Mouse (Mus musculus): ENCODE results near the gene Mymx.

Mymx gene

GRCm38 (mm10) chr17:45589844-45590243 lies 12.1 kb downstream of the Mymx start:
- DNase-seq (ENCODE audit: low read depth, low spot score), result no peak

GRCm38 (mm10) chr17:45589236-45589635 lies 12.7 kb downstream of the Mymx start:
- no peak for DNase-seq (ENCODE audit: low read depth, low spot score)

- no peak for DNase-seq (ENCODE audit: low read depth, low spot score)
These were observed 13.5 kb downstream of the Mymx start for GRCm38 (mm10) chr17:45588370-45588769.

GRCm38 (mm10) chr17:45586449-45586837 lies 15.5 kb downstream of the Mymx start:
- no peak for DNase-seq (ENCODE audit: low read depth, low spot score)

- no peak for DNase-seq (ENCODE audit: low read depth, low spot score)
These were observed 16.0 kb downstream of the Mymx start for GRCm38 (mm10) chr17:45585725-45586448.

DNA sequence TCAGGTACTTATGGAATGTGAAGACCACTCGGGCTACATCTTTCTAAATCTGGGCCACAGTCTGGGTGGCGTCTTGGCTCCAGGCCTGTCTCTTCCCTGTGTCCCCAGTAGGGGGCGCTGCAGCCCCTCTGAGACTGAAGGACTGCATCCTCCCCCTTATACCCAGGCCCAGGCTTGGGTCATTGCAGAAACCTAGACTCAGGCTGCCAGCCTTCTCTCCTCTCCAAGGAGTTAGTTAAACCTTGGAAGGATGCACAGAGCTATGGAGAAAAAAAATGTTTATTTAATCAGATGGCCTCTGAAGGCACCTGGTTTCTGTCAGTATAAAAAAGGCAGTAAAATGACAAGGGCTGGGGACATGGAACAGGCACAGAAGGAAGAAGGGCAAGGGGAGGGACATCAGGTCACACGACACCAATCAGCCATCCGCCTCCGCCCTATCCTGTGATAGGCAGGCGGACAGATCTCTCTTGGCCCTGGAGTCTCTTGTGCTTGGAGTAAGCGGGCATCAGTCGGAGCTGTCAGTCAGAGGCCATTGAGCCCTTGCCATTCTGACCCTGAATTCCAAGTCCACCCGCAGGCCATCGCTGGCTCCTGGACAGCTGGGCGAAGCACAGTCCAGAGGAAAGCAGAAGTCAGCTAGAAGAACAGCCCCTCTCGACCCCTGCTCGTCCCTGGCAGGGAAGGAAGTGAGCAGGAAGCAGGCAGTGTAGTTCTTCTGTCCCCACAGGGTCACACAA lies 16.8 kb downstream of the Mymx start:
- no peak for DNase-seq (ENCODE audit: low read depth, low spot score)

DNA sequence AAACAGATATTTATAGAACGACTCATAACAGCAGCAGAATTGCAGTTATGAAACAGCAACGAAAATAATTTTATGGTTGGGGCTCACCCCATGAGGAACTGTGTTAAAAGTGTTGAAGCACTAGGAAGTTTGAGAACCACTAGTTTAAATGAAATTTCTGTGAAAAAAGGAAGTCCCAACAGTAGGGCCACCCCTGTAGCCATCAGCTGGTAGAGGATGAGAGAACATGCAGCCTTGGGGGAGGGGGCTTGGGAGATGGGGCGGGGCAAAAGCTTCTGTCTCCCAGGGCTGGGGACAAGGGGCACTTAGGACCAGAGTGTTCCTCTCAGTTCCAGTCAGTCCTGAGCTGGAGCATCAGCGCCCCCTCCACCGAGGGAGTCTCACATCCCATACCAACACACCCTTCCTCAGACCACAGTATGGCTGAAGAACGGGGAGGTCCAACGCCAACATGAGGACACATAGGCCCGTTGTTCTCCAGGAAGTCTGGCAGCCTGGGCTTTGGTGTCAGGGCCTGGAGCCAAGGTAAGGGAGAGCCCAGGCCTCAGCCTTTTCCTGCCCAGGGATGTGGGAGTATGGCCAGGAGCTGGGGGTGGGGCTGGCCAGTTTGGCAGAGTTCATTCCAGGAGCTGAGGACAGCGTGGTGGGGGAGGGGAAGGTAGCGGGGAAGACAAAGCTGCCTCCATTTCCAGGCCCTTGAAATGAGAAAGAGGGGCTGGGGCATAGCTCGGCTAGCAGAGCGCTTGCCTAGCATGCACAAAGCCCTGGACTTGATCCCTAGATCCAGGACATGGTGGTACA lies 17.6 kb downstream of the Mymx start:
- DNase-seq (ENCODE audit: low read depth, low spot score), result no peak

DNA sequence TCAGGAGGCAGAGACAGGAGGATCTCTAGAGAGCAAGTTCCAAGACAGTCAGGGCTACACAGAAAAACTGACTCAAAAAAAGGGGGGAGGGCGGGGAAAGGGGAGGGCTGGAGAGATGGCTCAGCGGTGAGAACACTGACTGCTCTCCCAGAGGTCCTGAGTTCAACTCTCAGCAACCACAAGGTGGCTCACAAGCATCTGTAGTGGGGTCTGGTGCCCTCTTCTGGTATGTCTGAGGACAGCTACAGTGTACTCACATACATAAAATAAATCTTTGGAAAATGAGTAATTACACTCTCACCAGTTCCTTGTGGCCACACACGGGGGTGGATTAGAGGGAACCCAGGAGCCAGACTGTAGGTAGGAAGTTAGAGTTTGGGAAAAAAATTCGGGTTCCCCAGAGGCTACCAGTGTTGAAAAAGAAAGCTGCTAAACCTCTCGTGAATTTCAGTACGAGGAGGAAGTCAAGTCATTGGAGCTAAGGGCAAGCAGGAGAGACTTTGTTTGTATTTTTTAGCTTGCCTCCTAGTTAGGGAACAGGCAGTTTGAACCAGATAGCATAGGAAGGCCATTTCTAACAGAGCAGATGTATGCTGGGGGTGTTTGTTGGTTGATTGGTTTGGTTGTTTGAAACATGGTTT lies 19.1 kb downstream of the Mymx start:
- no peak for DNase-seq (ENCODE audit: low read depth, low spot score)

GRCm38 (mm10) chr17:45582188-45582587 lies 19.7 kb downstream of the Mymx start:
- DNase-seq (ENCODE audit: low read depth, low spot score), result no peak

GRCm38 (mm10) chr17:45581567-45581983 lies 20.3 kb downstream of the Mymx start:
- DNase-seq (ENCODE audit: low read depth, low spot score), result no peak

DNA sequence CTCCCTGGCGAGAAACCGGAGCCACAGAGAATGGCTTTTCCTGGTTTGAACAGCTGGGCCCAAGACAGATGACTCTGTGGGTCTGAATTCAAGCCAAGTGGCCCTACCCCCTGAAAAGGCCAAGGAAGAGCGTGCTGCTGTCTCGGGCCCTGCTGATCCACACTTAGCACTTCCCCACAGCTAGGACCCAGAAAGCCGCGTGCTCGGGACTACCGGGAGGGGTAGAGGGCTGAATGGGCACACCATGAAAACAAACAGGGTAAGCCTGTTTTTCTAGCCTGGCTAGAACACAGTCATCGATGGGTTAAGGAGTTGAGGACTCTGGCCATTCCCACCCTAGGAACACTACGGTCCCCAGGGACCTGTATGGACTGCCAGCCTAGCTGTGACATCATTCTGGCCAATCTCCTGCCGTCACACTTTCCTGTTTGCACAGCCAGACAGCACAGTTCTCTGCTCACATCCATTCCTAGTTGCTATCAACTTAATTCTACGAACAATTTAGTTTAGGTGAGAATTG lies 20.9 kb downstream of the Mymx start:
- DNase-seq (ENCODE audit: low read depth, low spot score), result no peak

DNA sequence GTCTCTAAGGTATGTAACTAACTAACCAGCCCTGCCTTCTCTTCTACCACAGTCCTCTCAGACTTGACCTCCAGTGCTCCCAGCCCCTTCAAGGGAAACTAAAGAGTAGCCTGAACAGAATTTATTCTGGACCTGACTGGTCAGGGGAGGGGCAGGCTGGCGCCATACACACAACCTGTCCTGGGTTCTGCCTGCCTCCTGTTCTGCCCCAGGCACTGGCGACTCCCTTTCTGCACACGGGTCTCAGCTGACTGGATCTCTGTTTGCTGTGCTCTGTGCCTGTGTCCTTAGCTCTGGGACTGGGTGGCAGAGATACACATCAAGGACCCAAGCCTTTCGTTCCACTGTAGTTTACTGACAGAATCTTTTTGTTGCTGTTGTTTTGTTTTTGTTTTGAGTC lies 22.3 kb downstream of the Mymx start:
- no peak for DNase-seq (ENCODE audit: low read depth, low spot score)

DNA sequence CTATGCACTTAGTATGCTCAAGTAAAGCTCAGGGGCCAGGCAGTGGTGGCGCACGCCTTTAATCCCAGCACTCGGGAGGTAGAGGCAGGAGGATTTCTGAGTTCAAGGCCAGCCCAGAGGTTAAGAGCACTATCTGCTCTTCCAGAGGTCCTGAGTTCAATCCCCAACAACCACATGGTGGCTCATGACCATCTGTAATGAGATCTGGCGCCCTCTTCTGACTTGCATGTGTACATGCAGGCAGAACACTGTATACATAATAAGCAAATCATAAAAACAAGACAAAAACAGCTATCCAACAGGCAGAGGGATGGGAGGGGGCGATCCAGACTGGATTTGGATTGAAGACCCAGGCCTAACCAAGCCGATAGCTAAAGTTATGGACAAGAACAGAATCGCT lies 23.1 kb downstream of the Mymx start:
- DNase-seq (ENCODE audit: low read depth, low spot score), result no peak

GRCm38 (mm10) chr17:45578242-45578641 lies 23.7 kb downstream of the Mymx start:
- DNase-seq (ENCODE audit: low read depth, low spot score), result no peak

- DNase-seq (ENCODE audit: low read depth, low spot score), result no peak
These were observed 26.6 kb downstream of the Mymx start for GRCm38 (mm10) chr17:45575123-45575897.

DNA sequence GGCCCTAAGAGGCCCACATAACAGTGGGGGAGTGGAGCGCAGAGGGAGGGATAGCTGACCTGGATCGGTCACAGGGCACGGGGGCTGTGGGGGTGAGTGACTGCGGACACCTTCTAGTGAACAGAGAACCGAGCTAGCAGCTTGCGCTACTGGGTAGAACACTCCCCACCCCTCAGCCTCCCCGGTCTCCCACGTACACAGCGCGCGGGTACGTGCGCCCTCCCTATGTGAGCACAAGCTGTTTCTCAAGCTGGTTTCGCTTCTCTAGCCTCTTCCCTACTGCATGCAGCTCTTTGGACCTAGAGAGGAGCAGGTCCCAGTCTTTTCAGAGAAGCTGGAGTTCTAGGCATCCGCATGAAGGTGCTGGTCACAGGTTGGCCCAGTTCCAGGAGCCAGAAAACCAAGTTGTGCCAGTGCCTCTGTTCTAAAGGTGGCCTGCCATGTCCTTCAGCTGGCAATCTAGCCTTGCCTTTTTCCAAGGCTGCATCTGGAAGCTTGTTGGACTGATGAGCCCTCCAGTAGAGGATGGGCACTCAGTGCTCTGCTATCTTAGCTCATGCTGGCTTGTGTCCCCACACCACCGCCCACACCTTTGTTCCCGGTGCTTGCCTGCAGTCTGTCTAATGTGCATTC lies 27.7 kb downstream of the Mymx start:
- DNase-seq (ENCODE audit: low read depth, low spot score), result no peak

DNA sequence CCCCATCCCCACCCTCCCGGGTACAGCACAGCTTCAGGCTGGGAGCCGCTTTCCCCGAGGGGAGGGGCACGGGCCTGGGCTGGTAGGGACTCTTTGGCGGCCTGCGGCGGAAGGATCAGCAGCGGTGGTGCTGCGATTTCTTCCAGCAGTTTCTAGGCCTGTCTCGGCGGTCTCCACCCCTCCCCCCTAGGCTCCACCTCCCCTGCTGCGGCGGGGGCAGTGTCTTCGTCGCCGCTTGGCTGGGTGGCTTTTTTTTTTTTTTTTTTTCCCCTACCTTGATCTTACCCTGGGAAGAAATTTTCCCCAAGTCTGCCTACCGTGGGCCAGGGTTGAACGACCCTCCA lies 28.1 kb downstream of the Mymx start:
- peak; percentile 76 for DNase-seq (ENCODE audit: low read depth, low spot score)

GRCm38 (mm10) chr17:45573087-45573779 lies 28.7 kb downstream of the Mymx start, which contains the start of gene Hsp90ab1:
Hsp90ab1 (minus strand) TSS chr17:45573271.
- DNase-seq (ENCODE audit: low read depth, low spot score), result peak; percentile 90

DNA sequence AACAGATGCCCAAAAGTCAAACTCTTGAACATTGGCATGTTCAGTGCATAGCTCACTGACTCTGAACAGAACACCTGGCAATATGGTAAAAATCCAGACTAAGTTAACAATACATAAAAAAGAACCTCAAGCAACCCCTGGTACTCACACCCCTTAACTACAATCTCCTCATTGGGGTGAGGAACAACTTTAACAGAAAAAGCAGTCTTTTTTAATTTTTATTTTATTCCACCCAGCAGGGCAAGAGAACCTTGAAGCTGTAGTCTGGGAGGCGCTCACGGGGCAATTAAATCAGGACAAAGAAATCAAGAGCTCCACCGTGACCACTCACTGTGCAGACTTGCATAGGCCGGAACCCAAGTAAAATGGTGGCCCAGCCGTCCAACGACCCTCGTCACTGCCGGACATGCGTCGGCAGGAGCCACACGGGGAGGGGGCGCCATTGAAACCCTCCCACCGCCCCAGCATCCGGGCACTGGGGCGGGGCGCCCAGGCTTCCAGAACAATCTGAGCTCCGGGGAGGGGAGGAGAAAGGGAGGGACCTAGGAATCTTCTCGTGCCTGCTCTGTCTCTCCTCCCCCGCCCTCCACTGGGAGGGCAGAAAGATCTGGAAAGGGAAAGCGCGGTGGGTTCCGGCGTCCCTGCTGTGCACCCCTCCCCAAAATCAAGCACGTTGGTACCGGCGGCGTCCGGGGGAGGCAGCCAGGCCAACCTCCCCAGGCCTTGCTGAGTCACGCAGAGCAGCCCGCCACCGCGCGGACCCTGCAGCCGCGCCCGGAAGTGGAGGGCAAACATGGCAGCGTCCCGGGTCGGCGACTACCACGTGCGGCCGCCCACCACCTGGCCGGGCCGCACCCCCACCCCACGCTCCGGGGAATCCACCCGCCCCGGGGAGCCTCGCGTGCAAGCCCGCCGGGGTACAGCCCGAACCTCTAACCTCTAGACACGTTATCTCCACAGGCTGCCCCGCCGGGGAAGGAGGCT lies 29.5 kb downstream of the Mymx start:
- DNase-seq (ENCODE audit: low read depth, low spot score), result no peak

All from retina, adult 2 months (tissue).